Mouse (Mus musculus): Measurements from ENCODE around the gene Cfap65. TPM values are rescaled to one million over a fixed set of nuclear protein-coding genes. Genes with fewer than 3 reads are reported as not detected.

Gene Cfap65
- total RNA-seq, 2 experiments from 2014 or later: 0.05 TPM; not detected in 1

Small RNAs within 50 kb of the gene (microRNA-seq; reads per million reads assigned to microRNA genes)
- 11.4 to 15.3 reads per million in 2 experiments for gene Mir375

Other genes starting within 250 kb of the Cfap65 start
- 10 to 100 TPM; 10.7 to 11.0 TPM for gene Cyp27a1, start 222.0 kb downstream of the Cfap65 start, total RNA-seq (2021)
- gene Prkag3, start 186.4 kb downstream of the Cfap65 start, total RNA-seq (2021): 1 to 10 TPM; 1.7 to 2.1 TPM
- gene Wnt6, start 163.7 kb downstream of the Cfap65 start, total RNA-seq (2021): under 1 TPM; 0.17 to 0.60 TPM
- gene Wnt10a, start 144.1 kb downstream of the Cfap65 start, total RNA-seq (2021): not detected
- under 1 TPM in 1 of 2 experiments, not detected in 1; 0.12 TPM for gene Cdk5r2, start 80.7 kb downstream of the Cfap65 start, total RNA-seq (2021)
- under 1 TPM in 1 of 2 experiments, not detected in 1; 0.67 TPM for gene Fev, start 50.2 kb downstream of the Cfap65 start, total RNA-seq (2021)
- gene Cryba2, start 42.5 kb downstream of the Cfap65 start, total RNA-seq (2021): not detected
- gene Ihh, start 16.1 kb upstream of the Cfap65 start, total RNA-seq (2021): under 1 TPM in 1 of 2 experiments, not detected in 1; 0.14 TPM
- 1 to 10 TPM; 2.2 to 2.7 TPM for gene Nhej1, start 189.6 kb upstream of the Cfap65 start, total RNA-seq (2021)
- gene Slc23a3, start 198.3 kb upstream of the Cfap65 start, total RNA-seq (2021): 1 to 10 TPM in 1 of 2 experiments, under 1 TPM in 1; 0.72 to 1.6 TPM
- gene Cnppd1, start 207.1 kb upstream of the Cfap65 start, total RNA-seq (2021): 10 to 100 TPM; 31.4 to 34.9 TPM
- 10 to 100 TPM; 29.2 to 33.2 TPM for gene Retreg2, start 207.2 kb upstream of the Cfap65 start, total RNA-seq (2021)
- gene Zfand2b, start 233.0 kb upstream of the Cfap65 start, total RNA-seq (2021): 10 to 100 TPM; 20.2 to 20.4 TPM
- gene Abcb6, start 244.8 kb upstream of the Cfap65 start, total RNA-seq (2021): 10 to 100 TPM; 23.6 to 26.8 TPM

Measured in heart, postnatal 10 days (tissue).